Mouse (Mus musculus): ENCODE measurements at regions not wholly inside any gene's neighbourhood (a gene's known extent, or its start where the extent isn't known, plus 50 kb on each side); places are given as distances from the start of the nearest gene placed in this dataset.
"Not testable (repeated sequence)": the region's sequence is repeated elsewhere in the genome, so short reads cannot be mapped to it uniquely, and the experiment has no call there.

DNA sequence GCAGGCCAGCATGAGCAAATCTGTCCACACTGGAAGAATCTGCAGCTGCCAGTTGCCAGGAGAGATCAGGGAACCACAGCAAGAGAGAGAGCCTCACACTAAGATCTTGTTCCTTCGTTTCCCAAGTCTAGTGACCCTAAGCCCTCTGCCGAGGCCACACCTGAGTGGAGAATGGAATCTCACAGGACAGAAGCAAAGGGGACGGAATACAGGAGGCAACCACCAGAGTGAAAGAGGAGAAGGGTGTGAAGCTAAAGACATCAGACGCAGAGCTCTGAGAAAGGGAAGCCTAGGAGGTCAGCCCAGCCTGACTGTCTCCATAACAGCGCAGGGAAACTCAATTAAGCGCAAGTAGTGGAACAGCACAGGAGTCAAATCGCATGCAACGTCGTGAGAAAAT, 75.0 kb downstream of the Suds3 start:
- no peaks in the 10 kb centered on the region for H3K27me3 ChIP-seq (replicated peaks)
- 68% methylated on average over 9 of the region's 9 CpGs for WGBS
- no peak overlapping the region for H3K4me3 ChIP-seq
- H3K9ac ChIP-seq = no peak overlapping the region
- no peak overlapping the region for H3K4me2 ChIP-seq
- H3K9me3 ChIP-seq = no peaks in the 10 kb centered on the region
- H3K36me3 ChIP-seq = no peaks in the 10 kb centered on the region
- H3K27ac ChIP-seq (replicated peaks) = no peak overlapping the region
- ATAC-seq (ENCODE audit: extremely low read depth, insufficient number of reproducible peaks, low FRiP score, low TSS enrichment) = no peak
- no peaks in the 10 kb centered on the region for H3K4me1 ChIP-seq

DNA sequence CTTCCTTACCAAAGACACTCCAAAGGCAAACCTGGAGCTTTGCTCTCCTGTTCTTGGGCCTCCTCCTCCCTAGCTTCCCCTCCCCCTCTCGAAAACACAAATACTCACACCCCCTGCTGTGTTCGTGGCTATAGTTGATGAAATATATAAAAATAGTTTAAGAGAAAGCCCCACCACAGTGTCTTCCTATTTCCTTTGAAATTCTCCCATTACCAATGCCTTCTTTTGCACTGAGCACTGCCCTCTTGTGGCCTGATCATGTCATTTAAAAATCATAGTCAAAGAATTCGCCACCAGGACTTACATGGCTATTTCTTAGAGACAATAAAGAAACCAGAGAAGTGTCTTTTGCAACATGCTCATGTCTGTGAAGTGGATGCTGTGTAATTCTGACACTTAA, 78.7 kb downstream of the Suds3 start:
- Histone ChIP-seq H3K4me2 (no peak overlapping the region), H3K9ac (no peak overlapping the region), H3K27me3 (replicated peaks) (no peaks in the 10 kb centered on the region), H3K36me3 (no peaks in the 10 kb centered on the region), H3K4me3 (no peak overlapping the region), H3K4me1 (0 out of 2 replicates have a peak, but pooled peaks cover 2% of the 10 kb centered on the region), H3K27ac (replicated peaks) (no peak overlapping the region), H3K9me3 (0 out of 2 replicates have a peak, but pooled peaks cover 3% of the 10 kb centered on the region)
- no peak for ATAC-seq (ENCODE audit: extremely low read depth, insufficient number of reproducible peaks, low FRiP score, low TSS enrichment)
- WGBS = 16% methylated on average over 3 of the region's 3 CpGs

DNA sequence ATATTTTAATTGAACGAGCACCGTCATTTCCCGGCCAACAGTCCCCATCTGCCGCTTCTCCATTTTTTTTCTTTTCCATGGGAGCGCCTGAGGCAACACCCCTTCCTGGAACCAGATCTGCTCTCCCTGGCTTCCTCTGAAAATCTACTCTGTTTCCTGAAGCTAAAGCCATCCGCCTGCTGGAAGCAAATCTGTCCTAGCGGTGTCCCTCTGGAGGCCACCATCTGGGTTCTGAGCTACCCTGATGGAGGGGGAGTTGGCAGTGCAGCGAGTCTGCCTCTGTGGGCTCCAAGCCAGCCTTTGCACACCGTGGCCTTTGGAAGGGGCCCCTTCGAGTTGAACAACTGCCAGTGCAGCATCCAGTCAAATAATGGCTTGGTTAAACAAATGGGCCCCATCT, 83.8 kb downstream of the Suds3 start:
- WGBS = 66% methylated on average over 10 of the region's 10 CpGs
- no peak overlapping the region for H3K4me3 ChIP-seq
- no peak overlapping the region for H3K27ac ChIP-seq (replicated peaks)
- no peak overlapping the region for H3K4me2 ChIP-seq
- no peak for ATAC-seq (ENCODE audit: extremely low read depth, insufficient number of reproducible peaks, low FRiP score, low TSS enrichment)
- H3K4me1 ChIP-seq = peaks cover 9% of the 10 kb centered on the region
- no peaks in the 10 kb centered on the region for H3K36me3 ChIP-seq
- H3K9ac ChIP-seq = no peak overlapping the region
- 0 out of 2 replicates have a peak, but pooled peaks cover 3% of the 10 kb centered on the region for H3K9me3 ChIP-seq
- no peaks in the 10 kb centered on the region for H3K27me3 ChIP-seq (replicated peaks)

GRCm38 (mm10) chr5:117025689-117026383, 90.1 kb downstream of the Suds3 start:
- H3K36me3 ChIP-seq = no peaks in the 10 kb centered on the region
- no peak overlapping the region for H3K4me3 ChIP-seq
- no peaks in the 10 kb centered on the region for H3K27me3 ChIP-seq (replicated peaks)
- 0 out of 2 replicates have a peak, but pooled peaks cover 10% of the 10 kb centered on the region for H3K9me3 ChIP-seq
- H3K9ac ChIP-seq = no peak overlapping the region
- ATAC-seq (ENCODE audit: extremely low read depth, insufficient number of reproducible peaks, low FRiP score, low TSS enrichment) = no peak
- 77% methylated on average over 13 of the region's 13 CpGs for WGBS
- no peaks in the 10 kb centered on the region for H3K4me1 ChIP-seq
- H3K4me2 ChIP-seq = no peak overlapping the region
- no peak overlapping the region for H3K27ac ChIP-seq (replicated peaks)

DNA sequence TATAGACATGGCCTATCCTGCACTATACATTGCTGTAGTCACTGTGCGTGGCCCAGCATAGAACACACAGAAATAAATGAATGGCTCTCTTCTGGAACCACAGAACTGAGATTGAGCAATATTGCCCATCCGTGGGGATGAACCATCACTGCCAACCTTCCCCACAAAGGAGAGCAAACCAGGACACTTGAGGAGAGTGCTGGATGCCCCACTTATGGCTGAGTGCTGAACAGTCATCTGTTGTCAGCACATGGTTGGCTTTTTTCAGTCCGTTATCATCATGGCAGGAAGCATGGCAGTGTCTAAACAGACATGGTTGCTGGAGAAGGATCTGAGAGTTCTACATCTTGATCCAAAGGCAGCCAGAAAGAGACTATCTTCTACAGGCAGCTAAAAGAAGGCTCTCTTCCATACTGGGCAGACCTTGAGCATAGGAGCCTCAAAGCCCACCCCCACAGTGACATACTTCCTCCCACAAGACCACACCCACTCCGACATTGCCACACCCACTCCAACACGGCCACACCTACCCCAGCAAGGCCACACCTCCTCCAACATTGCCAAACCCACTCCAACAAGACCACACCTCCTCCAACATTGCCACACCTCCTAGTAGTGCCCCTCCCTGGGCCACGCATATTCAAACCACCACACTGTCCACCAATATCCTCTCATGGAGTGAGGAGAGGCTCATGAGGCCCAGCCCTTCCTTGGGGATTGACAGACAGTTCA, 97.3 kb downstream of the Suds3 start:
- no peak overlapping the region for H3K4me2 ChIP-seq
- no peak overlapping the region for H3K4me3 ChIP-seq
- no peaks in the 10 kb centered on the region for H3K36me3 ChIP-seq
- no peak overlapping the region for H3K9ac ChIP-seq
- no peak for ATAC-seq (ENCODE audit: extremely low read depth, insufficient number of reproducible peaks, low FRiP score, low TSS enrichment)
- 67% methylated on average over 6 of the region's 6 CpGs for WGBS
- H3K27ac ChIP-seq (replicated peaks) = no peak overlapping the region
- no peaks in the 10 kb centered on the region for H3K4me1 ChIP-seq
- no peaks in the 10 kb centered on the region for H3K27me3 ChIP-seq (replicated peaks)
- 0 out of 2 replicates have a peak, but pooled peaks cover 7% of the 10 kb centered on the region for H3K9me3 ChIP-seq

GRCm38 (mm10) chr5:117011128-117011527, 104.8 kb downstream of the Suds3 start:
- Histone ChIP-seq H3K9ac (no peak overlapping the region), H3K4me3 (no peak overlapping the region), H3K9me3 (no peaks in the 10 kb centered on the region), H3K27ac (replicated peaks) (no peak overlapping the region), H3K27me3 (replicated peaks) (no peaks in the 10 kb centered on the region), H3K4me2 (no peak overlapping the region), H3K4me1 (no peaks in the 10 kb centered on the region), H3K36me3 (no peaks in the 10 kb centered on the region)
- WGBS = 82% methylated on average over 7 of the region's 7 CpGs
- ATAC-seq (ENCODE audit: extremely low read depth, insufficient number of reproducible peaks, low FRiP score, low TSS enrichment) = no peak

- ATAC-seq (ENCODE audit: extremely low read depth, insufficient number of reproducible peaks, low FRiP score, low TSS enrichment) = no peak; the same call in 1 of the 2 replicates
- H3K4me2 ChIP-seq = peak overlapping the region; percentile 53
These were observed 115.1 kb downstream of the Suds3 start for GRCm38 (mm10) chr5:117000770-117001201.

GRCm38 (mm10) chr5:116994508-116994907, 121.4 kb downstream of the Suds3 start:
- H3K4me3 ChIP-seq = no peak overlapping the region
- no peak overlapping the region for H3K4me2 ChIP-seq
- WGBS = 66% methylated on average over 5 of the region's 5 CpGs
- H3K9ac ChIP-seq = no peak overlapping the region
- no peaks in the 10 kb centered on the region for H3K4me1 ChIP-seq
- no peak for ATAC-seq (ENCODE audit: extremely low read depth, insufficient number of reproducible peaks, low FRiP score, low TSS enrichment)
- H3K27ac ChIP-seq (replicated peaks) = no peak overlapping the region
- H3K9me3 ChIP-seq = peaks cover 6% of the 10 kb centered on the region
- H3K36me3 ChIP-seq = no peaks in the 10 kb centered on the region
- H3K27me3 ChIP-seq (replicated peaks) = no peaks in the 10 kb centered on the region

More at GRCm38 (mm10) chr5:117000770-117001201, 115.1 kb downstream of the Suds3 start:
- peak overlapping the region; percentile 3 for H3K4me3 ChIP-seq
- 49% methylated on average over 20 of the region's 20 CpGs for WGBS
- no peaks in the 10 kb centered on the region for H3K9me3 ChIP-seq
- 0 out of 2 replicates have a peak overlapping the region, but pooled peaks have one; percentile 30 for H3K9ac ChIP-seq
- H3K36me3 ChIP-seq = no peaks in the 10 kb centered on the region
- peaks cover 10% of the 10 kb centered on the region; the same call in 1 of the 2 replicates for H3K4me1 ChIP-seq
- H3K27ac ChIP-seq (replicated peaks) = peak overlapping the region; percentile 40; the same call in 1 of the 2 replicates
- H3K27me3 ChIP-seq (replicated peaks) = no peaks in the 10 kb centered on the region

GRCm38 (mm10) chr5:116993674-116994073, 122.2 kb downstream of the Suds3 start:
- H3K4me1 ChIP-seq = no peaks in the 10 kb centered on the region
- no peaks in the 10 kb centered on the region for H3K36me3 ChIP-seq
- H3K9ac ChIP-seq = no peak overlapping the region
- no peaks in the 10 kb centered on the region for H3K27me3 ChIP-seq (replicated peaks)
- H3K9me3 ChIP-seq = peaks cover 6% of the 10 kb centered on the region
- 82% methylated on average over 1 of the region's 1 CpGs for WGBS
- no peak overlapping the region for H3K27ac ChIP-seq (replicated peaks)
- H3K4me3 ChIP-seq = no peak overlapping the region
- ATAC-seq (ENCODE audit: extremely low read depth, insufficient number of reproducible peaks, low FRiP score, low TSS enrichment) = no peak
- H3K4me2 ChIP-seq = no peak overlapping the region

- Histone ChIP-seq H3K4me1 (no peaks in the 10 kb centered on the region), H3K27ac (replicated peaks) (no peak overlapping the region), H3K9me3 (peaks cover 6% of the 10 kb centered on the region), H3K9ac (no peak overlapping the region), H3K27me3 (replicated peaks) (no peaks in the 10 kb centered on the region), H3K4me2 (no peak overlapping the region), H3K4me3 (no peak overlapping the region), H3K36me3 (no peaks in the 10 kb centered on the region)
- no peak for ATAC-seq (ENCODE audit: extremely low read depth, insufficient number of reproducible peaks, low FRiP score, low TSS enrichment)
- WGBS = 80% methylated on average over 6 of the region's 6 CpGs
These were observed 124.5 kb downstream of the Suds3 start for GRCm38 (mm10) chr5:116991461-116991860.

- not testable (repeated sequence) for H3K9ac ChIP-seq
These were observed 144.4 kb downstream of the Suds3 start for GRCm38 (mm10) chr5:116971474-116971873.

More at GRCm38 (mm10) chr5:116971474-116971873, 144.4 kb downstream of the Suds3 start:
- not testable (repeated sequence) for H3K4me1 ChIP-seq; H3K4me3 ChIP-seq; H3K4me2 ChIP-seq; H3K27me3 ChIP-seq (replicated peaks); H3K36me3 ChIP-seq; H3K27ac ChIP-seq (replicated peaks); ATAC-seq (ENCODE audit: extremely low read depth, insufficient number of reproducible peaks, low FRiP score, low TSS enrichment)
- H3K9me3 ChIP-seq = peaks cover 32% of the 10 kb centered on the region
- 86% methylated on average over 4 of the region's 4 CpGs for WGBS
